Mouse (Mus musculus) layer of hippocampus, adult 8-10 months (tissue): Measurements from ENCODE around the gene Itih4. TPM values are rescaled to one million over a fixed set of nuclear protein-coding genes. Genes with fewer than 3 reads are reported as not detected.

Experiments
- DNase-seq, 2 experiments: peaks; one replicate each; pipeline ENCODE4 v3.0.0; 2022; ENCODE audit warnings: low spot score in 2 of 2
- total RNA-seq, 4 experiments: library from RNA; stranded (reverse); gene quantifications; 2 replicates each; pipeline ENCODE4 v1.2.4; 2022

The Itih4 gene
- total RNA-seq, result under 1 TPM in 1 of 4 experiments, not detected in 3; 0.25 TPM

GRCm38 (mm10) chr14:30886204-30886603 is at the start of gene Itih4:
Gene Itih4 (plus strand): TSS chr14:30886476.
- DNase-seq, result no peak

GRCm38 (mm10) chr14:30837416-30837996 is 48.8 kb upstream of the Itih4 start:
- no peak for DNase-seq

- no peak for DNase-seq
Measured at GRCm38 (mm10) chr14:30843701-30844100, 42.6 kb upstream of the Itih4 start.

GRCm38 (mm10) chr14:30850504-30850903 is 35.8 kb upstream of the Itih4 start:
- DNase-seq, result no peak

DNA sequence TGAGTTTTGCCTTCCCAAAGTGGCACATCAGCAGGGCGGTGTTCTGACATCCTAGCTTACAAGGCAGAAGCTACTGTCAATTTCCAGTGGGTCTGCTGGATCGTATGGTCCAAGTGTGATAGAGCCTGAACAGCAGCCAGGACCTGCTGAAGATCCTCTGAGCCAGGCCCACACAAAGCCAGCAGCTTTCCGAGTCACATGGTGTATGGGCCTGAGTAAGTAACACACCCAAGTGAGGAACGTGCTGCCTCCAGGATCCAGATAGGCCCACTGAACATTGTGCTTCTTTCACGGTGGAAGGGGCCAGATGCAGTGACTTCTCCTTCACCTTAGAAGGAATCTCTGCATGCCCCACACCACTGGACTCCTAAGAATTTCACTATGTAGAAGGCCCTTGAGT is 34.0 kb upstream of the Itih4 start:
- DNase-seq, result no peak

- DNase-seq, result no peak
Measured at GRCm38 (mm10) chr14:30855316-30855715, 31.0 kb upstream of the Itih4 start.

GRCm38 (mm10) chr14:30856885-30857507 is 29.3 kb upstream of the Itih4 start:
- no peak for DNase-seq

DNA sequence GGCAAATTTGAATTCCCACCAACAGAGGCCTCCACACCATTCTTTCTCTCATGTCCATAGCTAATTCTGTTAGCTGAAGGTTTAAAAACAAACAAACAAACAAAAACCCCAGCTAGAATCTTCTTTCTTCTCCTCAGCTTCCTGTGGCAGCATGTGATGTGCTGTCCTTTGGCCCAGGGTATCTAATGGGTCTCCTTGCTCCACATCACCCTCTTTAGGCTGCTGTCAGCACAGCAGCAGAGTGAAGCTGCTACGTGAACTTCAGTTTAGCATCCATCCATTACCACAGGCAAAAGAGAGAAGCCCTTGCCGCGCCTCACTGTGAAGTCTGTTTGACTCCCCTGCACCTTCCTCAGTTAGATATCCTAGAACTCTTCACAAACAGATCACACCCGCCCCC is 28.3 kb upstream of the Itih4 start:
- DNase-seq, result no peak

DNA sequence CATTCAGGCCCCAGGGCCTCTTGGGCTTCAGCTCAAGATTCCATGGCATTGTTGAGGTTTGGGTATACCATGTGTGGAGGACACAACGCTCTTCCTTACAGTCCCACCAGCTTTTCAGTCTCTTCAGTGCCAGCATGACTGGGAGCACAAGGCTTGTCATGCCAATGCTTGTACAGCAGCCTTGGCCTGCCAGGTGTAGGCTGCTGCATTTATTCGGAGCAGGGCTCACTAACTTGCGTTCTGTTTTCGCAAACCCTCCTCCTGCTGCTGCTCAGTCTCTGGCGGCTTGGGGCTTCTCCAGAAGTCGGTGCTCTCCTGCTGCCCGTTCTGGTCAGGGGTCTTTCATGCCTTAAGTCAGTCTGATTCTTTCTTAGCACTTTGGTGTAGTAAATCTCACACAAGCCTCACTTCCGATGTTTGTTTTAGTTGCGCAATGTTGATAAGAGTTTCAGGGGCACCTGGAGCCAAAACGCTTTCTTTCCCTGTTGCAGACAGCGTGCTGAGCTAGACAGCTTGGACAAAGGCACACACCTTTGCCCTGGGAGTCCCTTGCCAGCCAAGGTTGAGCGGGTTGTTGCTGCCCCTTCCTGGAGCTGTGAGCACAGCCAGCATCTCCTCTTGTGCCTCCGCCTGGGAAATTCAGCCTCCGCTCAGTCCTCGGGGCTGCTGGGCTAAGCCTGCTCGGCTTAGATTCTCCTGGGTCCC is 24.7 kb upstream of the Itih4 start:
- DNase-seq, result no peak

- DNase-seq, result no peak
Measured at GRCm38 (mm10) chr14:30862368-30862767, 23.9 kb upstream of the Itih4 start.

GRCm38 (mm10) chr14:30865311-30865710 is 21.0 kb upstream of the Itih4 start:
- no peak for DNase-seq

DNA sequence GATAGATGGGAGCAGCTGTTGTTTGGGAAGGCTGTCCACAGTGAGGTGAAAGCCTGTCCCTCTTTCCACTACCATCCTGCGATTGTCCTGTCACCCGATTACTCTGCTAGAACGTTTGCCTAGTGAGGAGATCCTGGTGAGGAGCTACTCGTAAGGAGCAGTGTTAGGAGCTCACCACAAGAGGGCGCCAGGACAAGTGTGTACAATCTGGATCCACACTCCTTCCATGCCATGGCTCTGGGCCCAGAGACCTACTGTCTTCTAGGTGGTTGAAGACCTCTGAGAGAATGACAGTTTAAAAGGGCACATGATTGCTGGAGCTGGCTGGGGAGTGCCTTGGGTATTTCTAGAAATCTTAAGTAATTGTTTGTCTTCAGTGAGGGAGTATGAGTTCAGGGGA is 19.2 kb upstream of the Itih4 start:
- peak in 1 of 2 experiments; percentile 78 for DNase-seq

DNA sequence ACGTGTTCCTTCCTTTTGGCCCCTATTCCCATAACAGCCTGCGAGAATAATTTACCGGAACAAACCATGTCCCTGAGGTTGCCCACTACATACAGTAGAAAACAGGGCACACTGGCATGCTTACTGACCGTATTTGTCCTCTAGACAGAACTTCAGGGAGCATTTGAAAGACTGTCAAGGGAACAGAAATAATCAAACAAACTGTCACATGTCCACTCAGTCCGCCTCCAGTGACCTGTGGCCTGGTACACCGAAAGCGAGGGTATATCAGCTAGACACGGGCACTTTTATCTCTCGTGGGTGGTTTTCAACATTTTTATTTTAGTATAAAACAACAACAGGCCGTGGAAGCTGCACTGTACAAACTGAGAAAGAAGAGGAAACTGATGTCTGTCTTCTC is 17.4 kb upstream of the Itih4 start:
- no peak for DNase-seq

- DNase-seq, result no peak
Measured at GRCm38 (mm10) chr14:30869391-30869801, 16.9 kb upstream of the Itih4 start.

DNA sequence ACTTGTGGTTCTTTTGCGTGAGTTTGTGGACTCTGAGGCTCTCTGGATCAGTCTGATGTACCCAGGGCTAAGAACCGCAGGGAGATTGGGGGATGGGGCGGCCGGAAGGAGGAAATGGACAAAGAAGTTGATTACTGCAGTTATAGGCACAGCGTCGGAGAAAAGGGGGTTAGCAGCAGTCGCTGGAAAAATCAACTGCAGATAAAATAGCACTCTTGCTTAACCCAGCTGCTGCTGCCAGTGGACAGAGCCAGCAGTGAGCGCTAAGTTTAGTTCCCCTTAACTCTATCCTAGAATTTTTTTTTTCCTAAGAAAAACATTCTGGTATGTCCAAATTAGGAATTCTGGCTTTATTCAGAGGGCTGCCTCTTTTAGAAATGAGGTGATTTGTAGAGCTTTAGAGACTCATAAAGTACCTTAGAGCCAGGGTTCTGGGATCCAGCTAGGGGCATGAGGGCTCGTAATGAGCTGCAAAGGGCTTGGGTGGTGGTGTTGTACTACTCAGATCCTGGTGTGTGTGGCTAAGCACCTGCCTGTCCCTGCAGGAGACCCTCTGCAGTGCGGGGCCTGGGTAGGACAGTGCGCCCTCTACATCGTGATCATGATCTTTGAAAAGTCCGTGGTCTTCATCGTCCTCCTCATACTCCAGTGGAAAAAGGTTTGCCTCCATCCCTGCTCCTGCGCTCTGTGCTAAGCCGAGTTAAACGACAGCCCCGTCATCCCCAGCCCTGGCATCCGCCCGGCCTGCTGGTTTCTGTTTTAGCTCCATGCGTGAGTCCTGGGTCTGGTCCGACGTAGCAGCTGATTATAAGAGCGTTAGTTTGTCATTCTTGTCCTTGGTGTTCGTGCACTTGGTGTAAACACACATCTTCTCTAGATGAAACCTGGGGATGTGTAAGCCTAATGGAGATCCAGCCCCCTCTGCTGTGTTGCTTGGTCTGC is 15.8 kb upstream of the Itih4 start:
- no peak for DNase-seq

DNA sequence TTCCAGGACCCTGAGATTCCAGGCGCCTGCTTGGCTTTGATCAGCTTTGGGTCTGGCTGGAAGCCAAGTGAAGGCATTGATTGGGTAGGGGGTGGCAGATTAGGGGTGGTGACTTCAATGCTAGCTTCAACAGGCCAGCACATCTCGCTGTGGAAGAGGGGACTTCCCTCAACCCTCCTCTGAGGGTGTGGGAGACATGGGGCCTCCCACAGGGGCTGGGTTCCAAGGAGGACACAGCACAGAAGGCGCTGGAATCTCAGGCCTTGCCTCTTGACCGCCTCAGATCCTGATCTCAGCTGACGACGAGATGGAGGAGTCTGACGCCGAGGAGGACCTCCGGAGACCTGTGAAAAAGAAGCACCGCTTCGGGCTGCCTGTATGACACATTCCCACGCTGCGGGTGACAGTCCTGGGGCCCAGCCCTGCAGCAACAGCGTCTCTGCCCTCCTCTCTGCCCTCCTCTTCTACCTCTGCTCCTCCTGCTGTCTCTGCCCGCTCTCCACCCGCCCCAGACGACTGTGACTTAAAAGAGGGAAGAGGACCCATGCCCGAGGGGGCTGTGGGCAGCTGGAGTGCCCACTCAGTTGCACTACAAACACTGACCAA is 12.1 kb upstream of the Itih4 start:
- no peak for DNase-seq

DNA sequence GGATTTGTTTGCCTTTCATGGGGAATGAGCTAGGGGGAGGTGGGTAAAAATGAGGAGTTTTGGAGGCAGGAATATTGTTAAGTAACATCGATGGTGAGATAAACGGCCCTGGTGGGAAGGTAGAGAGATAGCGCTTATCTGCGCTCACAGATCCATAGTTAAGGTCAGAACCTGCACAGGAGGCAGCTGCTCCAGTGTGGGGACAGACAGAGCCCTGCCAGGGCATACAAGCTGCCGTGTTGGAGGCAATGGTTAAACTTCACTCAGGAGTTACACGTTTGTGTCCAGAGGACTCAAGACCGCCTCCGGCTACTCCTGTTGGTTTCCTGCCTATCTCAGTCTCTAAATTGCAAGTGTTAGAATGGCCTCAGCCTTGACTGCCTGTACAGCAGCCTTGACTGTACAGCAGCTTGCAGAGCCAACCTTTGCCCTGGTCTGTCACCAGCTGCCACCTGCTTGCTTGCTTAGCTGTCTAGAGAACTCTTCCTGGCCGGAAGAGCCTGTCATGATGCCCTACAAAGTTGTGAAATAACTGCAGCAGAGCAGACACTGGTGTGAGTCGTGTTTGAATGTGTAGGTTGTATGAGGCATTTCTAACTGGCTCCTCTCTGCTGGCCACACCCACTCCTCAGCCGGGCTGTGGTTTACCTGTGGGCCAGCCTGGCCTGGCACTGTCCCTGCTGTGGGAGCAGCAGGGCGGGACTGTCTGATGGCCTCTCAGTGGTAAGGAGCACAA is 11.0 kb upstream of the Itih4 start:
- no peak for DNase-seq

DNA sequence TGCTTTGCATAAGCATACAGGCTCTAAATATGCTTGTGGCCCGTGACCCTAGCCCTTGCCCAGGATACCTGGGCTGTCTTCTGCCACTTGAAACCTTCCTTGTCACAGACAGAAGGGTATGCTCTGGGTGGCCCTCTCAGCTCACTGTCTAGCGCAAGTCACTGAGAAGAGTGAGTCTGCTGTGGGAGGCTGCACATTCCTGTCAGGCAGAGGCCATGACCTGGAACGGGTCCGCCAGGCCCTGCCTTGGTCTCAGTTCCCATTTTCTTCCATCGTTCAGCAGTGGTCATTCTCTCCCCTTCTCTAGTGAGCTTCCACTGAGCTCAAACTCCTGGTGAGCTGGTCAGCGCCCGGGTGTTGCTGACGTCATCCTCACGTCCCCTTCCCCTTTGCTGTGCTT is 10.3 kb upstream of the Itih4 start:
- DNase-seq, result no peak

DNA sequence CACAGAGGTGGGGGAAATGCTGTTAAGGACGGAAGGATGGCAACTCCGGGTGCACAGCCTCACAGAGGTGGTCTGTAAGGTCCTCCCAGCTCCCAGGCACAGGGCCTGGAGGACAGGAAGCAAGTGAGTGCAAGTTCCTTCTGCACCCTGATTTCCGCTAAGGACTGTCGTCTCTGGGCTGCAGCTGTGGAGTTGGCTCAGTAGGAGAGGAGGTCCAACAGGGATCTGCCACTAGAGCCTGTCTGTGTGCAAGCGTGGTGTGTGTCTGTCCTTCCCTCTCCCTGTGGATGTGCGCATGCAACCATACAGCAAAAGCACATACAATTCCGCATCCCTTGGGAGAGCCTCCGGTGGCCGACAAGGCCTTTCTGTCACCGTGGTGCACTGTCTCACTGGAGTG is 9.8 kb upstream of the Itih4 start:
- DNase-seq, result no peak

DNA sequence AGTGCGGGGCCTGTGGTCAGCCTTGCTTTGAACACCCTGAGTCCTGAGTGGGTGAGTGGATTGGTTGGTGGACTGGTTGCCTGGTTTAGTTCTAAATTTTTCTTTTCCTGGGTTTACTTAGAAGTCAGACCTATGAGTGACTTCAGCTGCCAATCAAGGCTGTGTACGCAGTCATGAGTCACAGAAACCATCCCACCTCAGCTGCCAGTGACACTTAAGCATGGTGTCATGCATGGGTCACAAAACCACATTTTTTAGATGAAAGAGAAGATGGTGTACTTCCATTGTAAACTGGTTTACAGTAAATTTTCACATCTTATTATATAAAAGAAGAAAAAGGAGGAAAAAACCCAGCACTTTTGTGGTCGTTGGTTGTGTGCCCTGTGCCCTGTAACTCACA is 8.4 kb upstream of the Itih4 start:
- DNase-seq, result no peak
